Mouse (Mus musculus) ES-Bruce4 (cell line): ENCODE measurements at regions not wholly inside any gene's neighbourhood (a gene's known extent, or its start where the extent isn't known, plus 50 kb on each side); places are given as distances from the start of the nearest gene placed in this dataset.

Source experiments
- H3K27ac ChIP-seq: 2 replicates; pipeline ENCODE4 v1.5.1; 2012; ENCODE audit warnings: low read length, inconsistent platforms; ENCODE audit not compliant: insufficient read depth
- H3K27me3 ChIP-seq: 2 replicates; pipeline ENCODE4 v1.6.1; 2012; ENCODE audit warnings: mild to moderate bottlenecking, low read length, inconsistent platforms; ENCODE audit not compliant: control insufficient read depth, poor library complexity, insufficient read depth, severe bottlenecking
- H3K36me3 ChIP-seq: 2 replicates; pipeline ENCODE4 v1.6.1; 2012; ENCODE audit warnings: inconsistent platforms, mild to moderate bottlenecking, low read length, moderate library complexity; ENCODE audit not compliant: control insufficient read depth, poor library complexity, insufficient read depth, severe bottlenecking
- H3K4me1 ChIP-seq: one replicate; pipeline ENCODE4 v1.8.1; 2011; ENCODE audit warnings: low read length; ENCODE audit not compliant: control insufficient read depth, insufficient read depth
- H3K4me3 ChIP-seq: 2 replicates; pipeline ENCODE4 v1.5.1; 2011; ENCODE audit warnings: low read depth, mild to moderate bottlenecking, low read length
- H3K9ac ChIP-seq: 2 replicates; pipeline ENCODE4 v1.6.1; 2012; ENCODE audit warnings: low read depth, mild to moderate bottlenecking, inconsistent platforms; ENCODE audit not compliant: poor library complexity, severe bottlenecking
- H3K9me3 ChIP-seq: replicated peaks from 2 replicates; pipeline ENCODE4 v1.6.1; 2012; ENCODE audit warnings: mild to moderate bottlenecking, low read length, inconsistent platforms; ENCODE audit not compliant: control insufficient read depth, poor library complexity, insufficient read depth, severe bottlenecking
- CTCF ChIP-seq: IDR thresholded peaks from one replicate; pipeline ENCODE4 v1.8.1; 2011; ENCODE audit warnings: low read depth, low read length
- EP300 ChIP-seq: IDR thresholded peaks from 2 replicates; pipeline ENCODE4 v1.6.1; 2011; ENCODE audit warnings: low read depth, low read length; ENCODE audit not compliant: insufficient read depth
- POLR2A ChIP-seq: IDR thresholded peaks from one replicate; pipeline ENCODE4 v1.8.1; 2011; ENCODE audit warnings: low read length; ENCODE audit not compliant: insufficient read depth

GRCm38 (mm10) chr3:38131887-38132220 is 352.8 kb downstream of the Ankrd50 start:
- no peak overlapping the region for H3K9ac ChIP-seq
- TF ChIP-seq CTCF, result no peak
- TF ChIP-seq EP300, result no peak
- no peak for TF ChIP-seq POLR2A
- no peaks in the 10 kb centered on the region for H3K9me3 ChIP-seq
- no peak overlapping the region for H3K4me3 ChIP-seq
- no peaks in the 10 kb centered on the region for H3K27me3 ChIP-seq
- no peaks in the 10 kb centered on the region for H3K4me1 ChIP-seq
- H3K36me3 ChIP-seq, result no peaks in the 10 kb centered on the region
- no peak overlapping the region for H3K27ac ChIP-seq

- Histone ChIP-seq H3K36me3 (no peaks in the 10 kb centered on the region), H3K4me3 (no peak overlapping the region), H3K27ac (no peak overlapping the region), H3K9ac (no peak overlapping the region), H3K27me3 (no peaks in the 10 kb centered on the region), H3K9me3 (no peaks in the 10 kb centered on the region), H3K4me1 (no peaks in the 10 kb centered on the region)
- TF ChIP-seq POLR2A, result no peak
- TF ChIP-seq CTCF, result no peak
- no peak for TF ChIP-seq EP300
Observed at GRCm38 (mm10) chr3:38131176-38131886, 353.3 kb downstream of the Ankrd50 start.

GRCm38 (mm10) chr3:38130088-38130487 is 354.6 kb downstream of the Ankrd50 start:
- H3K4me1 ChIP-seq, result no peaks in the 10 kb centered on the region
- H3K27me3 ChIP-seq, result no peaks in the 10 kb centered on the region
- H3K27ac ChIP-seq, result no peak overlapping the region
- H3K9ac ChIP-seq, result no peak overlapping the region
- H3K36me3 ChIP-seq, result no peaks in the 10 kb centered on the region
- TF ChIP-seq CTCF (no peak), EP300 (no peak), POLR2A (no peak)
- H3K9me3 ChIP-seq, result no peaks in the 10 kb centered on the region
- no peak overlapping the region for H3K4me3 ChIP-seq

- H3K4me3 ChIP-seq, result no peak overlapping the region
- TF ChIP-seq EP300 (no peak), CTCF (no peak), POLR2A (no peak)
- no peak overlapping the region for H3K27ac ChIP-seq
Observed at GRCm38 (mm10) chr3:38129167-38129500, 355.5 kb downstream of the Ankrd50 start.

GRCm38 (mm10) chr3:38128486-38129166 is 356.0 kb downstream of the Ankrd50 start:
- Histone ChIP-seq H3K36me3 (no peaks in the 10 kb centered on the region), H3K9ac (no peak overlapping the region), H3K4me3 (no peak overlapping the region), H3K9me3 (no peaks in the 10 kb centered on the region), H3K27me3 (no peaks in the 10 kb centered on the region), H3K27ac (no peak overlapping the region), H3K4me1 (no peaks in the 10 kb centered on the region)
- TF ChIP-seq CTCF, result no peak
- TF ChIP-seq POLR2A, result no peak
- TF ChIP-seq EP300, result no peak

More at GRCm38 (mm10) chr3:38129167-38129500, 355.5 kb downstream of the Ankrd50 start:
- Histone ChIP-seq H3K4me1 (no peaks in the 10 kb centered on the region), H3K9me3 (no peaks in the 10 kb centered on the region), H3K27me3 (no peaks in the 10 kb centered on the region), H3K9ac (no peak overlapping the region), H3K36me3 (no peaks in the 10 kb centered on the region)

- no peaks in the 10 kb centered on the region for H3K36me3 ChIP-seq
- H3K4me3 ChIP-seq, result no peak overlapping the region
- no peaks in the 10 kb centered on the region for H3K4me1 ChIP-seq
- no peaks in the 10 kb centered on the region for H3K27me3 ChIP-seq
- H3K27ac ChIP-seq, result no peak overlapping the region
- TF ChIP-seq POLR2A (no peak), CTCF (no peak), EP300 (no peak)
- H3K9me3 ChIP-seq, result no peaks in the 10 kb centered on the region
- H3K9ac ChIP-seq, result no peak overlapping the region
Observed at GRCm38 (mm10) chr3:38116071-38116787, 368.4 kb downstream of the Ankrd50 start.
